Mouse (Mus musculus) liver, embryonic 15.5 days (tissue): Measurements from ENCODE around the gene Sirt7. TPM values are rescaled to one million over a fixed set of nuclear protein-coding genes. Genes with fewer than 3 reads are reported as not detected.
A peak's percentile ranks its signal among the peaks of the same experiment; 100 is the strongest.
"Not testable (repeated sequence)": the region's sequence is repeated elsewhere in the genome, so short reads cannot be mapped to it uniquely, and the experiment has no call there.

Experiments used
- ATAC-seq: fragments of 200-750 bp; cut with Nextera tagmentation; 2 replicates; pipeline ENCODE4 v1.8.0; 2017; ENCODE audit warnings: moderate number of reproducible peaks, mild to moderate bottlenecking, moderate library complexity; ENCODE audit not compliant: insufficient read depth
- H3K27ac ChIP-seq: fragments of 300-500 bp; sonication (generic); replicated peaks from 2 replicates; pipeline ENCODE4 v1.5.1; 2015; ENCODE audit warnings: mild to moderate bottlenecking, inconsistent platforms
- H3K27me3 ChIP-seq: fragments of 300-500 bp; sonication (generic); 2 replicates; pipeline ENCODE4 v1.6.1; 2015; ENCODE audit warnings: mild to moderate bottlenecking, inconsistent platforms
- H3K36me3 ChIP-seq: fragments of 300-500 bp; sonication (generic); replicated peaks from 2 replicates; pipeline ENCODE4 v1.6.1; 2015; ENCODE audit warnings: moderate library complexity, mild to moderate bottlenecking, inconsistent platforms
- H3K4me1 ChIP-seq: fragments of 300-500 bp; sonication (generic); replicated peaks from 2 replicates; pipeline ENCODE4 v1.6.1; 2015; ENCODE audit warnings: inconsistent platforms
- H3K4me2 ChIP-seq: fragments of 300-500 bp; sonication (generic); 2 replicates; pipeline ENCODE4 v1.6.1; 2015; ENCODE audit warnings: moderate library complexity, mild to moderate bottlenecking, inconsistent platforms
- H3K4me3 ChIP-seq: fragments of 300-500 bp; sonication (generic); replicated peaks from 2 replicates; pipeline ENCODE4 v1.5.1; 2015; ENCODE audit warnings: mild to moderate bottlenecking, inconsistent platforms
- H3K9ac ChIP-seq: fragments of 300-500 bp; sonication (generic); 2 replicates; pipeline ENCODE4 v1.6.1; 2015; ENCODE audit warnings: moderate library complexity, mild to moderate bottlenecking, inconsistent platforms
- H3K9me3 ChIP-seq: fragments of 300-500 bp; sonication (generic); replicated peaks from 2 replicates; pipeline ENCODE4 v1.6.1; 2016; ENCODE audit warnings: inconsistent platforms
- WGBS: fragments of 180-500 bp; shearing (Covaris S2); methylation state at CpG from one replicate; pipeline ENCODE4 v1.1.7; 2015; ENCODE audit warnings: mixed read lengths; ENCODE audit not compliant: insufficient replicate concordance; 5-methylcytosine and 5-hydroxymethylcytosine counted together
- polyA plus RNA-seq: library from polyadenylated mRNA; unstranded; fragments of >200 nt; fragmentation: Nextera tagmentation; extraction: Ambion mirVana; gene quantifications from 2 replicates; pipeline ENCODE4 v1.2.1, GENCODE M21; 2015

Gene Sirt7
- polyA plus RNA-seq, 1 experiment from 2014 or later: 32.3 TPM

DNA sequence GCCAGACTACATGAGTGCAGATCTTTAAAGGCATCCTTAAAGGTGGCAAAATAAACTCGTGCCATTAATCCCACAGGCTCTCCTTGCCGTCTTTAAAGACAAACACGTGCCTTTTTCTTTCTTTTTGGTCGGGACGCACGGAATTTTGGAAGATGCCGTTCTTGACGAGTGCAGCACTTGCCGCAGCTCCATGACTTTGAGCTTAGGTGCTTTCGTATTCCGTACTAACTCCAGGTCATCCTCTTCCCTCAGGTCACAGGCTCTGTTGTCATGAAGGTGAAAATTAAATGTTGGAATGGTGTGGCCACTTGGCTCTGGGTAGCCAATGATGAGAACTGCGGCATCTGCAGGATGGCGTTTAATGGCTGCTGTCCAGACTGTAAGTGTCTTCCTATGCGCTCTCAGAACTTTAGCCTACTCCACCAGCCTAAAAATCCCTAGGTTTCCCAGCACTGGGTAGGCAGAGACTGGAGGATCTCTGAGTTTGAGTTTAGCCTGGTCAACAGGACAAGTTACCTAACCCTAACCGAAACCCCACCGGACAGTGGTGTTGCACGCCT is 26.0 kb downstream of the Sirt7 start:
- Histone ChIP-seq H3K4me3 (peak overlapping the region; percentile 99), H3K27me3 (no peaks in the 10 kb centered on the region), H3K9ac (peak overlapping the region; percentile 66), H3K9me3 (no peaks in the 10 kb centered on the region), H3K27ac (peak overlapping the region; percentile 97), H3K4me2 (peak overlapping the region; percentile 95), H3K36me3 (peaks cover 64% of the 10 kb centered on the region), H3K4me1 (peaks cover 77% of the 10 kb centered on the region)
- ATAC-seq: no peak
- WGBS: 42% methylated on average over 17 of the region's 17 CpGs

DNA sequence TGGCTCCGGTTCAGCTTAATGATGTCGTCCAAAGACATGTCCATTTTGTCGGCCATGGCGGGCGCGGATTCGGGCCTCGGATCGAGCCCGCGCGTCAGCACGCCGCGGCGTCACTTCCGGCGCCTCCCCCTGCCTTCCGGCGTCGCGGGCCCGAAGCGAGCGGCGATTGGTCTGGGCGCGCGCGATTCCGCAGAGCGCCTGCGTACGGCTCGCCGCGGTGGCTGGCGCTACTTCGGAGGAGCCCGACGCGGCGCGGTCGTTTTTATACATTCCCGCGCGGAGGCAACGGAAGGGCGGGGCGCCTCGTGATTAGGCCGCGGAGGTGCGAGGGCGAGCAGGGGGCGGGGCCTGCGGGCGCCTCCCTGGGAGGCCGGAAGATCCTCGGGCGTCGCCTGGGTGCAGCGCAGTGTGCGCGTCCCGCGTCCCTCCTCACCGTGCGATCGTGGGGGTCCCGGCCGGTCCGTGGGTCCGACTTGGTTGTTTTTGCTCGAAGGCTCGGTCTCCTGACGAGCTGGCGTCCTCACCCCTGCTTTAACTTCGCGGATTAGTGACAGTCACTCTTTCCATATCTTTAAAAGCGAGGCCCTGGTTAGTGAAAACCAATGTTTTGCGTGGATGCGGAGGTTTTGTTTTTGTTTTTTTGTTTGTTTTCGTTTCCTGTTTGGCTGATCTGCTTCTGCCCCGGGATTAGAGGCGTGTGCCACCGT is 26.6 kb downstream of the Sirt7 start, which contains the start of the genes Alyref and Anapc11:
Alyref (minus strand) TSS at position 83 of the 707 bp plus-strand sequence.
Anapc11 (plus strand) TSS at position 139 of the 707 bp plus-strand sequence.
- whole genome bisulfite sequencing: under 1% methylated on average over 88 of the region's 88 CpGs
- ATAC-seq: peak; percentile 98

DNA sequence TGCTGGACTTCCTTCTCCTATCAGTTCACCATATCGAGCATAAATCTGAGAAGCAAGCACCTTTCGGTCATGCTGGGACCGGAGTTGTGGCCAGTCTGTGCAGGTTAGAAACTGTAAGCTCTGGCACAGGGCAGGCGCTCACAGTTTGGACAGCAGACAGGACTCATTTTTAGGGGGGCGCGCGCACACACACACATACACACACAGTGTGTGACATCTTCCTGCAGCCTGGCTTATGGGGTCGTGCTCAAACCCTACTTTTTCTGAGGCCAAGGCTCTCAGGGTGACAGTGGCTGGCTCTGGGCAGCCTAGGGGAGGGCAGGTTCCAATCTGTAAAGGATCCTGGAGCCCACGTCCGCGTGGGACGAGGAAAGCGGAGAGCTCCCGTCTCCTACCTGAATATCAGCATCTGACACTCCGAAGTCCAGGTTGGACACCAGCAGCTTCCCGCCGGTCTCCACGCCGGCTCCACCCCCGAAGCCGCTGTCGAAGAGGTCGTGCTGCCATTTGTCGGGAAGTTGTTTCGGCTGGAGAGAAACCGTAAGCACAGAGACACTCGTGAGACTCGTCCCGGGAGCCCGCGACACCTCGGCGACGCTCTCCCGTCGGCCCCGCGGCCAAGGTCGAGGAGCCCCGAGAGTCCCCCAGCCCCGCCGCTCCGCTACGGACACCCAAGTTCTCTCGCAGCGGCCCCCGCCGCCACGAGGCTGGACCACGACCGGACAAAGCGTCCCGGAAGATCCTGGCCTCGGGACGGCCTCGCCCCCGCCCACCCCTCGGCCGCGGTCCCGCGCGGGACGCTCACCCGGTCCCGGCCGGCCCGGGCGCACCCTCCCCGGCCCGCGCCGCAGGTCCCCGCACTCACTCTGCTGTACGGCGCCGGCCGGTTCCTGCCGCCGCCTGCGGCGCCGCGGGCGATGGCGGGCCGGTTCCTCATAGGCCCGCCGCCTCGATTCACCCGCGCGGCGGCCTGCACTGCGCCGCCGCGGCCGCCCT is 27.5 kb downstream of the Sirt7 start:
- Histone ChIP-seq H3K4me3 (peak overlapping the region; percentile 99), H3K4me2 (peak overlapping the region; percentile 95), H3K9ac (peak overlapping the region; percentile 98), H3K9me3 (no peaks in the 10 kb centered on the region), H3K27ac (peak overlapping the region; percentile 97), H3K36me3 (peaks cover 64% of the 10 kb centered on the region), H3K27me3 (no peaks in the 10 kb centered on the region), H3K4me1 (peaks cover 62% of the 10 kb centered on the region)
- ATAC-seq: peak; percentile 49
- WGBS: 2% methylated on average over 99 of the region's 99 CpGs

More for the DNA sequence above, 26.6 kb downstream of the Sirt7 start, which contains the start of the genes Alyref and Anapc11:
- peak within 1 kb of the TSS; percentile 98 for H3K9ac ChIP-seq
- H3K27ac ChIP-seq: peak within 1 kb of the TSS; percentile 97
- H3K4me3 ChIP-seq: peak within 1 kb of the TSS; percentile 99
- peak within 1 kb of the TSS; percentile 95 for H3K4me2 ChIP-seq
- H3K36me3 ChIP-seq: peaks cover 64% of the 10 kb centered on the region
- no peaks in the 10 kb centered on the region for H3K27me3 ChIP-seq
- no peaks in the 10 kb centered on the region for H3K9me3 ChIP-seq
- H3K4me1 ChIP-seq: peaks cover 71% of the 10 kb centered on the region

DNA sequence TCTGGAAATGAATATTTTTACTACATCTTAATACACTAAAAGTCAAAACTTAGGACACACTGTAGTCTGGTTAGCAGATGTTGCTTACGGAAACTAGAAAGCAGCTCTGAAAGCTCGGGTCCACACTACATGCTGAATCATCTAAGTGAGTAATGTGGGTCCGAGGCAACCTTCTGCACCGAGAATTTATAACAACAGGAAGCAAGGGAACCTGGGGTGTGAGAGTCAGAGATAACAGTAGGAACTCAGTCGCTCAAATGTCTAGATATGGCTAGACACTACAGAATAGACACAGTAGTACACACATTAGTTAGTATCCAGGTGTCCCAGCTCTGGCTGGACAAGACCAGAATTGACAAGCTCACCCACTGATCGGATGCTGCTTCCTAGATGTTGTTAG is 36.5 kb downstream of the Sirt7 start:
- Histone ChIP-seq H3K4me2 (no peak overlapping the region), H3K27me3 (no peaks in the 10 kb centered on the region), H3K4me3 (no peak overlapping the region), H3K4me1 (peaks cover 16% of the 10 kb centered on the region), H3K9ac (no peak overlapping the region), H3K9me3 (no peaks in the 10 kb centered on the region; the same call in 1 of the 2 replicates), H3K27ac (no peak overlapping the region), H3K36me3 (peaks cover 98% of the 10 kb centered on the region)
- 20% methylated on average over 6 of the region's 6 CpGs for WGBS
- ATAC-seq: peak; percentile 51

DNA sequence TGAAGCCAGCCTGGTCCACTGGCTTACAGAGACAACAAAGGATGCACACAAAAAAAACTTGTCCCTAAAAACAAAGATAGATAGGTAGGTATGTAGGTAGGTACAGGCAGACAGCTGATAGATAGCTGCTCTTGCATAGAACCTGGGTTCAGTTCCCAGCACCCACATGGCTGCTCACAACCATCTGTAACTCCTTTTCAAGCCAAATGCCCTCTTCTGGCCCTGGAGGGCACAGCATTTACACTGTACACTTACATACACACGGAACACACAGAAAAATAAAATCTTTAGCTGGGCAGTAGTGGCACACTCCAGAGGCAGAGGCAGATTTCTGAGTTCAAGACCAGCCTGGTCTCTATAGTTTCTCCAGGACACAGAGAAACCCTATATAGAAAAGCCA is 41.1 kb downstream of the Sirt7 start:
- no peak overlapping the region for H3K4me2 ChIP-seq
- peaks cover 39% of the 10 kb centered on the region for H3K4me1 ChIP-seq
- peaks cover 66% of the 10 kb centered on the region for H3K36me3 ChIP-seq
- 86% methylated on average over 1 of the region's 1 CpGs for WGBS
- H3K9ac ChIP-seq: no peak overlapping the region
- H3K27ac ChIP-seq: no peak overlapping the region
- ATAC-seq: no peak
- no peaks in the 10 kb centered on the region for H3K27me3 ChIP-seq
- H3K4me3 ChIP-seq: no peak overlapping the region
- no peaks in the 10 kb centered on the region; the same call in 1 of the 2 replicates for H3K9me3 ChIP-seq

DNA sequence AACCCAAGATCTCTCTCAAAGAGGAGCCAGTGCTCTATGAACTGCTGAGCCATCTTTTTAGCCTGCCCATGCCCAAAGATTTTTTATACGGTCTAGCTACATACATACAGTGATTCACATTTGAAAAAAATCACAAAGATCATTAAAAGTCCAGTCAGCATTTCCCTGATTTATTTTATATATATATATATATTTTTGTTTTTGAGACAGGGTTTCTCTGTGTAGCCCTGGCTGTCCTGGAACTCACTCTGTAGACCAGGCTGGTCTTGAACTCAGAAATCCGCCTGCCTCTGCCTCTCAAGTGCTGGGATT is 42.1 kb downstream of the Sirt7 start:
- H3K27me3 ChIP-seq, H3K4me3 ChIP-seq, H3K9ac ChIP-seq, ATAC-seq, H3K4me2 ChIP-seq, H3K27ac ChIP-seq, H3K9me3 ChIP-seq: not testable (repeated sequence)
- peaks cover 43% of the 10 kb centered on the region for H3K4me1 ChIP-seq
- WGBS: 75% methylated on average over 2 of the region's 2 CpGs
- H3K36me3 ChIP-seq: peaks cover 66% of the 10 kb centered on the region

DNA sequence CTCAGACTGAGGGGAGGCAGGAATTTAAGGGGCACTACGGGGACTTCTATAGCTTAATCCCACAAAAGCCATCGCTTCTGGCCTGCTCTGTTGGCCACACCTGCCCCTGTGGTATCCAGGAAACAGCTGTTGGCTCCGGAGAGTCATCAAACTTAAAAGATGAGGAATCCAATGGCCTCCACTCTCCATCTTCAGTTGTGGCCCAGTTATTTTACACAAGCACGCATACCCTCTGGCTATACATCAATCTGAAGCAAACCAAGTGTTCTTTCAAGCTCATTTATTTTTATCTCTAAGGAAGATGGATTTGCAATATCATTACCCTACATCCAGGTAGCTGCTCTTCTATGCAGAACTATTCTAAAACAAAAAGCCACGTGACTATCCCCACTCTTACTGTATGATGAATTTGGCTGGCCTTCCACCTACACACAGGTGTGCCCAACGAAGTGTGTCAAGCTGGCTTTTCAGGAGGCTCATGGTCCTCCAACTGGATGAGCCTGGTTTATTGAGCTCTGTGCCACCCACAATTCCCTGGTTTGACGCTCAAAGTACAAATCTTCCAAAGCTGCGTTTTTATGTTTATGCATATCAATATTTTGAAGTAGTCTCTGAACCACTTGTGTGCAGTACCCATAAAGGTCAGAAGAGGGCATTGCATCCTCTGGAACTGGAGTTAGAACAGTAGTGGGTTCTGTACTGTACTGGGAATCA is 42.6 kb downstream of the Sirt7 start:
- no peaks in the 10 kb centered on the region for H3K27me3 ChIP-seq
- H3K4me2 ChIP-seq: peak overlapping the region; percentile 99
- peaks cover 66% of the 10 kb centered on the region for H3K36me3 ChIP-seq
- WGBS: 57% methylated on average over 8 of the region's 8 CpGs
- ATAC-seq: no peak
- H3K4me3 ChIP-seq: peak overlapping the region; percentile 83
- peak overlapping the region; percentile 87 for H3K9ac ChIP-seq
- H3K9me3 ChIP-seq: no peaks in the 10 kb centered on the region; the same call in 1 of the 2 replicates
- H3K4me1 ChIP-seq: peaks cover 48% of the 10 kb centered on the region
- H3K27ac ChIP-seq: peak overlapping the region; percentile 88

DNA sequence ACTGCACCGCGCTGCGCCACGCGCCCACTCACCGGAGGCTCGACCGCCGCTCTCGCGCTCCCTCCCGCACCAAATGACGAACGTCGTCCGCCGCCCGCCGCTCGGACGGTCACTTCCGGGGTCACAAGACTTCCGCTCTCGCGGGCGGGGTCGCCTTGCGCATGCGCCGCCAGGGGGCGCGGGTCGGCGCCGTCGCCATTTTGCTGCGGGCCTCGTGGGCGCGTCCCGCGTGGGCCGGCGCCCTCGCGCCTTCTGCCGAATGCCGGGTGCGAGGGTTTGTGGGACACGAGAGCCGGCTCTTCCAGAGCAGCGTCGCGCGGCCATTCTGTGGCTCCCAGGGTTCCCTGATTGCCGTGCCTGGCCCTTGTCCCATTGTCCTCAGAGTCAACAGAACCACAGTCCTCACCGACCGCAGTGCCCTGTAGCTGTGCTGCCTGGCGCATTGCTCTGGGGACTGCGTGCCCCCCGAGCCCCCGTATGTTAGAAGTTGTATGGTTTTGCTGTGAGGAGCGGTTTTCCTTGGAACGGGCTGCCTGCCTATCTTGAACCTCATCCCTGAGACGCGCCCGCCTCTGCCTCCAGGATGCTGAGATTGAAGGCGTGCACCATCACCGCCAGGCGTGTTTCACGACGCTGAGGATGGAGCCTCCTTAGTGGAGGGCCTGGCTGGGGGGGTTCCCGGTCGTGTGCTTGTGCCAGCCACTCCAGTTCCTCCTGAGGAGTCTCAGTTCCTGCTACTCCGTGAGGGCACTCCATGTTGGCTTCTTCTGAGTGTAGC is 43.4 kb downstream of the Sirt7 start, which contains the start of gene Arhgdia:
Arhgdia (minus strand) TSS at position 135 of the 778 bp plus-strand sequence.
- H3K4me3 ChIP-seq: peak within 1 kb of the TSS; percentile 83
- H3K4me1 ChIP-seq: peaks cover 51% of the 10 kb centered on the region
- H3K4me2 ChIP-seq: peak within 1 kb of the TSS; percentile 99
- H3K9me3 ChIP-seq: no peaks in the 10 kb centered on the region; the same call in 1 of the 2 replicates
- 1% methylated on average over 74 of the region's 75 CpGs for whole genome bisulfite sequencing
- H3K36me3 ChIP-seq: peaks cover 62% of the 10 kb centered on the region
- ATAC-seq: peak; percentile 58
- H3K27me3 ChIP-seq: no peaks in the 10 kb centered on the region
- H3K27ac ChIP-seq: peak within 1 kb of the TSS; percentile 88
- H3K9ac ChIP-seq: peak within 1 kb of the TSS; percentile 87

DNA sequence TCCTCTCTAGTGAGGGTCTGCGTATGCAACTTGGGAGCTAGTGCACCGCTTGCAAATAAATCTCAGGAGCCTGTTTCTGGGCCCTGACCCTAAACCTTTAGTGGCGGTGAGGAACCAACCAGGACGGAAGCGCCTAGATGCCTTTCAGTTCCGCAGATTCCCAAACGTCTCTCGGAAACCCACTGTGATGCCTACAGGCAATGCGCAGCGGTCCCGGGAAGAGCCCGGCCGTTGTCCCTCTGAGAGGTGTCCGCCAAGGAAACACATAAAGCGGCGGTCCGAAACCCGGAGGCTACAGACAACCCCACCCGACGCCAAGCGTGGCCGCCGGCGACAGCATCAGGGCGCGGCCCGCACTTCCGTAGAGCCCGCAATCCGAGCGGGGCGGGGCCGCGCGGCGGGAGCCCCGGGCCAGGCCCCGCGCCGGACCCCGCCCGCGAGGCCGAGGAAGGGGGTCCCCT is 44.1 kb downstream of the Sirt7 start:
- Histone ChIP-seq H3K4me3 (peak overlapping the region; percentile 83), H3K27me3 (no peaks in the 10 kb centered on the region), H3K27ac (peak overlapping the region; percentile 88), H3K36me3 (peaks cover 54% of the 10 kb centered on the region), H3K9me3 (no peaks in the 10 kb centered on the region; the same call in 1 of the 2 replicates), H3K9ac (peak overlapping the region; percentile 87), H3K4me2 (peak overlapping the region; percentile 99), H3K4me1 (peaks cover 58% of the 10 kb centered on the region)
- ATAC-seq: peak; percentile 64
- under 1% methylated on average over 44 of the region's 44 CpGs for WGBS
